Mouse (Mus musculus) liver, embryonic 15.5 days (tissue): Measurements from ENCODE around the gene Krtap4-13. TPM values are rescaled to one million over a fixed set of nuclear protein-coding genes. Genes with fewer than 3 reads are reported as not detected.
"Not testable (repeated sequence)": the region's sequence is repeated elsewhere in the genome, so short reads cannot be mapped to it uniquely, and the experiment has no call there.

Experiments
- ATAC-seq: fragments of 200-750 bp; cut with Nextera tagmentation; 2 replicates; pipeline ENCODE4 v1.8.0; 2017; ENCODE audit warnings: moderate number of reproducible peaks, mild to moderate bottlenecking, moderate library complexity; ENCODE audit not compliant: insufficient read depth
- H3K27ac ChIP-seq: fragments of 300-500 bp; sonication (generic); replicated peaks from 2 replicates; pipeline ENCODE4 v1.5.1; 2015; ENCODE audit warnings: mild to moderate bottlenecking, inconsistent platforms
- H3K27me3 ChIP-seq: fragments of 300-500 bp; sonication (generic); 2 replicates; pipeline ENCODE4 v1.6.1; 2015; ENCODE audit warnings: mild to moderate bottlenecking, inconsistent platforms
- H3K36me3 ChIP-seq: fragments of 300-500 bp; sonication (generic); replicated peaks from 2 replicates; pipeline ENCODE4 v1.6.1; 2015; ENCODE audit warnings: moderate library complexity, mild to moderate bottlenecking, inconsistent platforms
- H3K4me1 ChIP-seq: fragments of 300-500 bp; sonication (generic); replicated peaks from 2 replicates; pipeline ENCODE4 v1.6.1; 2015; ENCODE audit warnings: inconsistent platforms
- H3K4me2 ChIP-seq: fragments of 300-500 bp; sonication (generic); 2 replicates; pipeline ENCODE4 v1.6.1; 2015; ENCODE audit warnings: moderate library complexity, mild to moderate bottlenecking, inconsistent platforms
- H3K4me3 ChIP-seq: fragments of 300-500 bp; sonication (generic); replicated peaks from 2 replicates; pipeline ENCODE4 v1.5.1; 2015; ENCODE audit warnings: mild to moderate bottlenecking, inconsistent platforms
- H3K9ac ChIP-seq: fragments of 300-500 bp; sonication (generic); 2 replicates; pipeline ENCODE4 v1.6.1; 2015; ENCODE audit warnings: moderate library complexity, mild to moderate bottlenecking, inconsistent platforms
- H3K9me3 ChIP-seq: fragments of 300-500 bp; sonication (generic); replicated peaks from 2 replicates; pipeline ENCODE4 v1.6.1; 2016; ENCODE audit warnings: inconsistent platforms
- WGBS: fragments of 180-500 bp; shearing (Covaris S2); methylation state at CpG from one replicate; pipeline ENCODE4 v1.1.7; 2015; ENCODE audit warnings: mixed read lengths; ENCODE audit not compliant: insufficient replicate concordance; 5-methylcytosine and 5-hydroxymethylcytosine counted together
- polyA plus RNA-seq: library from polyadenylated mRNA; unstranded; fragments of >200 nt; fragmentation: Nextera tagmentation; extraction: Ambion mirVana; gene quantifications from 2 replicates; pipeline ENCODE4 v1.2.1, GENCODE M21; 2015

Krtap4-13 gene
- not detected in 2 replicates for polyA plus RNA-seq

DNA sequence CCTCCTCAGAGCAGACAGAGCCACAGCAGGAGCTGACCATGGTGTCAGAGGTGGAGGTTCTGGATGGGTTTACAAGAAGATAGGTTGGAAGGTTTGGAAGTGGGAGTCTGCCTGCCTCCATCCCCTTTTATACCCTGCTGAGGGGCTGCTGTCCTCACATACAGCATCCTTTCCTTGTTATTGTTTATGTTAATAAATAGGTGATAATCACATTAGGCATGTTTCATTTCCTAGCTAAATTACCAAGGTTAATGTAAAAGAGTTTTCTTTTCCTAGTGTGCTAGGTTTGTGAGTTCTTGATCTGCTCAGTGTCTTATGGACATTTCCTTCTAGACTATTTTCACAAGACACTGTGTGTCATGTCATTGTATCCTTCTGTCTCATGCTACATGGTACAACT, at the start of gene Krtap4-13:
Krtap4-13 (minus strand) TSS at position 101 of the 400 bp plus-strand sequence.
- H3K9me3 ChIP-seq, H3K4me2 ChIP-seq, H3K36me3 ChIP-seq, H3K4me3 ChIP-seq, H3K27me3 ChIP-seq, H3K9ac ChIP-seq, ATAC-seq, H3K4me1 ChIP-seq, H3K27ac ChIP-seq: not testable (repeated sequence)

DNA sequence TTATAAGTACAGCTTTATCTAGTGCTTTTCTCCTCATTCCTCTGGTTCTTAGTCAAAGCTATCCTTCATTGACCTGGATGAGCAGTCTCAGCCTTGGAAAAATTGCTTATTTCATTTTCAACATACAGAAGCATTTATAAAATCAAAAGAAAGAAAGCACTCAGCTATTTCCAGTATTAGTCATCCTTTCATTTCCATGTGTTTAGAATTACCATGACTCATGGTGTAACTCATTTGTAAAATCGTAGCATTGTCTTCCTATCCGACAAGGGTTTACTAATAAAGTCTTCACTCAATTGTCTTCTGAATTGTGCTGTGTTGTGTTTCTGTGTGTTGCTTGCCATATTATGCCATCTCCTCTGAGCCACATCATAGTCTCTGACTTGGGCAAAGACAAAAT, 49.1 kb upstream of the Krtap4-13 start:
- no peak overlapping the region for H3K4me3 ChIP-seq
- 55% methylated on average over 2 of the region's 2 CpGs for WGBS
- no peak overlapping the region for H3K9ac ChIP-seq
- H3K9me3 ChIP-seq: no peaks in the 10 kb centered on the region
- ATAC-seq: no peak
- no peaks in the 10 kb centered on the region for H3K36me3 ChIP-seq
- H3K27ac ChIP-seq: no peak overlapping the region
- H3K4me2 ChIP-seq: no peak overlapping the region
- H3K27me3 ChIP-seq: no peaks in the 10 kb centered on the region
- no peaks in the 10 kb centered on the region for H3K4me1 ChIP-seq

DNA sequence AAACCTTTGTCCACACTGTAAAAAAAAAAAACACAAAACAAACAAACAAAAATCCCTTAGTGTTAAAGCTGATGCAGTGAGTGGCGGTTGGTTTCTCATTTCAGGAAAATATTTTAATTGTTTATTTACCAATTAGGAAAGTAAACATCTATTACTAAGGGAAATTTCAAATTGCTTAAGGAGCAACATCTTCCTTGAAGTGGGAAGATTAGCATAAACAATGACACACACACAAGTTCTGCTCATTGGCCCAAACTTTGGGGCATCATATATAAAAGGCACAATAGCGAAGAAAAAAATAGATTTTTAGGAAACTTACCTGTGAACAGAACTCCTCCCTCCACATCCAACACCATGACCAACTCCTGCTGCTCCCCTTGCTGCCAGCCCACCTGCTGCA, 47.9 kb upstream of the Krtap4-13 start, which contains the start of gene Gm11568:
Gm11568 (plus strand) TSS at position 301 of the 400 bp plus-strand sequence.
- 55% methylated on average over 2 of the region's 2 CpGs for WGBS
- Histone ChIP-seq H3K4me1 (no peaks in the 10 kb centered on the region), H3K27me3 (no peaks in the 10 kb centered on the region), H3K9ac (no peak within 1 kb of the TSS), H3K27ac (no peak within 1 kb of the TSS), H3K36me3 (no peaks in the 10 kb centered on the region), H3K4me2 (no peak within 1 kb of the TSS), H3K4me3 (no peak within 1 kb of the TSS), H3K9me3 (no peaks in the 10 kb centered on the region)
- no peak for ATAC-seq

DNA sequence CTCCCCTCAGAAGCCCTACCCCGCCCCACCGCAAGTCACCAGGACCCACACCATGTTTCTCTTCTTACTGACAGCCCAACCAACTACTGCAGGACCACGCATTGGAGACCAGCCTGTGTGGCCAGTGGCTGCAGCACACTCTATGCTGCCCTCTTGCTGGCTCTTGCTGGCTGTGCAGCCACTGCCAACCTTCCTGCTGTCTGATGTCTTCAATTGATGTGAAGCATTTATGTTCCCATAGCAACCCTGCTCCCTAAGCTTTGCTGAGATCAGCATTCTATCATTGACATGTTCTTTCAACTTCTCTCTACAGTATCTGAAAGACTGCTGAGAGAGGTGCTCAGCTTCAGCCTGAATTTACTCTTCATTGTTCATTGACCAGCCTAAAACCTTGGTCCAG, 44.4 kb upstream of the Krtap4-13 start:
- 50% methylated on average over 3 of the region's 3 CpGs for WGBS
- no peak for ATAC-seq
- no peak overlapping the region for H3K27ac ChIP-seq

DNA sequence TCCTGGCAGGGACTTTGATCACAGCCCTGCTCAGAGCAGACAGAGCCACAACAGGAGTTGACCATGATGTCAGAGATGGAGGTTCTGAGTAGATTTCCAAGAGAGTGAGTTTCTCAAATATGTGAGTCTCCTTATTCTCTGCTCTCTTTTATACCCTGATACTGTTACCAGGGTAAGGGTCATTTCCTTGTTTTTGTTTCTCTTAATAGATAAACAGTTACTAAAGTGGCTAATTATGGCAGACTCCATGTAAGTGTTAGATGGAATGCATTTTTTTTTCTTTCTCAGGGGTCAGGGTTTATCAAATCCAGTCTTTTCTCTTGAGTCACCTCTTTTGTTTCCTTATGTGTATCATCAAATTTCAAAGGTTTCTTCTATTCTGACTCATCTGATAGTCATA, 41.8 kb upstream of the Krtap4-13 start, which contains the start of gene Krtap4-16:
Krtap4-16 (minus strand) TSS at position 101 of the 400 bp plus-strand sequence.
- Histone ChIP-seq H3K4me2 (no peak within 1 kb of the TSS), H3K27me3 (no peaks in the 10 kb centered on the region), H3K27ac (no peak within 1 kb of the TSS), H3K4me3 (no peak within 1 kb of the TSS), H3K9ac (no peak within 1 kb of the TSS), H3K9me3 (no peaks in the 10 kb centered on the region), H3K36me3 (no peaks in the 10 kb centered on the region), H3K4me1 (no peaks in the 10 kb centered on the region)
- ATAC-seq: no peak

More for the DNA sequence above, 44.4 kb upstream of the Krtap4-13 start:
- Histone ChIP-seq H3K27me3 (no peaks in the 10 kb centered on the region), H3K4me3 (no peak overlapping the region), H3K4me1 (no peaks in the 10 kb centered on the region), H3K4me2 (no peak overlapping the region), H3K36me3 (no peaks in the 10 kb centered on the region), H3K9me3 (no peaks in the 10 kb centered on the region), H3K9ac (no peak overlapping the region)

DNA sequence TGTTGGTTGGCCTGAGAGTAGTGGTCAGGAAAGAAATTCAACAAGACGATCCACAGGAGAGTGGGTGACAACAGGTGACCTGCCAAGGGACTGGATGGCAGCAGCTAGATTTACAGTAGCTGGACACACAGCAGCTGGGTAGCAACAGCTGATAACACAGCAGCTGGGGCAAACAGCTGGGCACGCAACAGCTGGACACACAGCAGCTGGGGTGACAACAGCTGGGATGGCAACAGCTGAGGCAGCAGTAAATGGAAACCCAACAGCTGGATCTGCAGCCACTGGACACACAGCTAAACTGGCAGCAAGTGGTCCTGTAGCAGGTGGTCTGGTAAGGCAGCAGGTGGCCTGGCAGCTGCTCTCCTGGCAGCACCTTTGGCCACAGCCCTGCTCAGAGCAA, 37.1 kb upstream of the Krtap4-13 start:
- Histone ChIP-seq H3K4me1 (no peaks in the 10 kb centered on the region), H3K27ac (no peak overlapping the region), H3K9me3 (no peaks in the 10 kb centered on the region), H3K9ac (no peak overlapping the region), H3K4me3 (no peak overlapping the region), H3K27me3 (no peaks in the 10 kb centered on the region), H3K4me2 (no peak overlapping the region), H3K36me3 (no peaks in the 10 kb centered on the region)
- ATAC-seq: no peak
- 53% methylated on average over 2 of the region's 2 CpGs for WGBS

DNA sequence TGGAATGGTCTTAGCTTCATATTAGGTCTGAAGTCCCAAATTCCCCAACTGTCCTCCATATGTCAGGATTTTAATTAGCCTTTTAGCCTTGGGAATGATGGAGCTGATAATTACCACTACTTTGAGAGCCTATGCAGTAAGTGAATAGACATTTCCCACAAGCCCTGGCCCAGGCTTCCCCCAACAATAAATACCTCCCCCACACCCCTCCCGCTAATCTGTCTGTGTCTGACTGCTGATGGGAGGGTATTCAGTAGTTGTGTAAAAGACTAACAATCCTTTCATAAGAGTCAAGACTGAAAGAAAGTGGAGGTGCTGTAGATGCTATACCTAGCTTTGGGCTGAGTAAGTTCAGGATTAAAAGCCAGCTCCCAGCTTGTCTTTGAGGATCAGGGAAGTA, 32.5 kb upstream of the Krtap4-13 start:
- no peak overlapping the region for H3K27ac ChIP-seq
- no peak for ATAC-seq
- H3K4me1 ChIP-seq: no peaks in the 10 kb centered on the region
- H3K9me3 ChIP-seq: no peaks in the 10 kb centered on the region
- H3K9ac ChIP-seq: no peak overlapping the region
- H3K4me3 ChIP-seq: no peak overlapping the region
- no peaks in the 10 kb centered on the region for H3K36me3 ChIP-seq
- H3K4me2 ChIP-seq: no peak overlapping the region
- H3K27me3 ChIP-seq: no peaks in the 10 kb centered on the region
- 56% methylated on average over 1 of the region's 1 CpGs for WGBS

DNA sequence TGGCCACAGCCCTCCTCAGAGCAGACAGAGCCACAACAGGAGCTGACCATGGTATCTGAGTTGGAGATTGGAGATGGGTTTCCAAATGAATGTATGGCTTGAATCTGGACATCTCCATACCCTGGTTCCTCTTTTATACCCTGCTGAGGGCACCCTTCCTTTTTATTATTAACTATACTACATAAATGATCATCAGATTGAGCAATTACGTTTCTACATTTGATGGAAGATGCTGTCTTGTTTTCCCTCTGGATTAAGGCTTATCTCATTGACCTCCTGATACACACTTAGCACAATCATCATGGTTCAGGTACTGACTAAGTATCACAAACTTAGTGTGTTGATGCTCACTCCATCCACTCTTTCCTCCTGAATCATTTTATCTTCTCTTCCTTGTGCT, 28.3 kb upstream of the Krtap4-13 start, which contains the start of gene 2300003K06Rik:
2300003K06Rik (minus strand) TSS at position 101 of the 400 bp plus-strand sequence.
- no peaks in the 10 kb centered on the region for H3K27me3 ChIP-seq
- no peak within 1 kb of the TSS for H3K9ac ChIP-seq
- WGBS: 31% methylated on average over 1 of the region's 1 CpGs
- no peak for ATAC-seq
- no peaks in the 10 kb centered on the region for H3K4me1 ChIP-seq
- no peaks in the 10 kb centered on the region for H3K9me3 ChIP-seq
- H3K27ac ChIP-seq: no peak within 1 kb of the TSS
- H3K4me2 ChIP-seq: no peak within 1 kb of the TSS
- H3K36me3 ChIP-seq: no peaks in the 10 kb centered on the region
- H3K4me3 ChIP-seq: no peak within 1 kb of the TSS

DNA sequence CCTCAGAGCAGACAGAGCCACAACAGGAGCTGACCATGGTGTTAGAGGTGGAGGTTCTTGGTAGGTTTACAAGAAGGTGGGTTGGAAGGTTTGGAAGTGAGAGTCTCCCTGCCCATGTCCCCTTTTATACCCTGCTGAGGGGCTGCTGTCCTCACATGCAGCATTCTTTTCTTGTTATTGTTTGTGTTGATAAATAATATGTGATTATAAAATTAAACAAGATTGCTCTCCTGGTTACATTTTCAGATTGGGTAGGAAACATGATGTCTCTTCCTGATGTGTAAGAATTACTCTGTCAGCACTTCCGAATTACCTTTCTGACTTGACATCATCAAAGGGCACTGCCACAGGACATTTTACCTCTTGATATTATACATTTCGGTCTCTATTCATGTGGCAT, 5.9 kb upstream of the Krtap4-13 start, which contains the start of gene Gm11564:
Gm11564 (minus strand) TSS at position 101 of the 400 bp plus-strand sequence.
- H3K4me3 ChIP-seq, H3K27me3 ChIP-seq, H3K9me3 ChIP-seq, H3K4me1 ChIP-seq, H3K27ac ChIP-seq, H3K9ac ChIP-seq, H3K36me3 ChIP-seq, H3K4me2 ChIP-seq, ATAC-seq: not testable (repeated sequence)
- whole genome bisulfite sequencing: 46% methylated on average over 2 of the region's 2 CpGs

DNA sequence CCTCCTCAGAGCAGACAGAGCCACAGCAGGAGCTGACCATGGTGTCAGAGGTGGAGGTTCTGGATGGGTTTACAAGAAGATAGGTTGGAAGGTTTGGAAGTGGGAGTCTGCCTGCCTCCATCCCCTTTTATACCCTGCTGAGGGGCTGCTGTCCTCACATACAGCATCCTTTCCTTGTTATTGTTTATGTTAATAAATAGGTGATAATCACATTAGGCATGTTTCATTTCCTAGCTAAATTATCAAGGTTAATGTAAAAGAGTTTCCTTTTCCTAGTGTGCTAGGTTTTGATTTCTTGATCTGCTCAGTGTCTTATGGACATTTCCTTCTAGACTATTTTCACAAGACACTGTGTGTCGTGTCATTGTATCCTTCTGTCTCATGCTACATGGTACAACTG, 5.3 kb downstream of the Krtap4-13 start, which contains the start of gene Gm11554:
Gm11554 (minus strand) TSS at position 101 of the 400 bp plus-strand sequence.
- H3K27ac ChIP-seq, H3K36me3 ChIP-seq, H3K4me2 ChIP-seq, H3K27me3 ChIP-seq, H3K9me3 ChIP-seq, H3K9ac ChIP-seq, ATAC-seq, H3K4me1 ChIP-seq, H3K4me3 ChIP-seq: not testable (repeated sequence)
- WGBS: no CpG with 5 or more reads among the region's 1 CpGs

DNA sequence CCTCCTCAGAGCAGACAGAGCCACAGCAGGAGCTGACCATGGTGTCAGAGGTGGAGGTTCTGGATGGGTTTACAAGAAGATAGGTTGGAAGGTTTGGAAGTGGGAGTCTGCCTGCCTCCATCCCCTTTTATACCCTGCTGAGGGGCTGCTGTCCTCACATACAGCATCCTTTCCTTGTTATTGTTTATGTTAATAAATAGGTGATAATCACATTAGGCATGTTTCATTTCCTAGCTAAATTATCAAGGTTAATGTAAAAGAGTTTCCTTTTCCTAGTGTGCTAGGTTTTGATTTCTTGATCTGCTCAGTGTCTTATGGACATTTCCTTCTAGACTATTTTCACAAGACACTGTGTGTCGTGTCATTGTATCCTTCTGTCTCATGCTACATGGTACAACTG, 10.9 kb downstream of the Krtap4-13 start, which contains the start of gene Gm11569:
Gm11569 (minus strand) TSS at position 101 of the 400 bp plus-strand sequence.
- not testable (repeated sequence) for H3K27ac ChIP-seq, H3K4me1 ChIP-seq, H3K4me2 ChIP-seq, H3K27me3 ChIP-seq, ATAC-seq, H3K9ac ChIP-seq, H3K36me3 ChIP-seq, H3K4me3 ChIP-seq, H3K9me3 ChIP-seq
- WGBS: no CpG with 5 or more reads among the region's 1 CpGs

DNA sequence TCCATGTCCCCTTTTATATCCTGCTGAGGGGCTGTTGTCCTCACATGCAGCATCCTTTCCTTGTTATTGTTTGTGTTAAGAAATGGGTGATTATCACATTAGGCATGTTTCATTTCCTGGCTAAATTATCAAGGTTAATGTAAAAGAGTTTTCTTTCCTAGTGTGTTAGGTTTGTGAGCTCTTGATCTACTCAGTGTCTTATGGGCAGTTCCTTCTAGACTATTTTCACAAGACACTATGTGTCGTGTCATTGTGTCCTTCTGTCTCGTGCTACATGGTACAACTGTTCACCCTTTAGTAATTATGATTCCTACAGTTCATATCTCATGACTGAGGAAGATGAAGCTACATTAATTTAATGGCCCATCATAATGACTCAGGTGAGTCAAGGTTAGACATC, 16.3 kb downstream of the Krtap4-13 start, which contains the start of gene Gm11596:
Gm11596 (minus strand) TSS at position 101 of the 400 bp plus-strand sequence.
- no peak for ATAC-seq
- no peaks in the 10 kb centered on the region for H3K4me1 ChIP-seq
- no peaks in the 10 kb centered on the region for H3K9me3 ChIP-seq
- H3K4me2 ChIP-seq: no peak within 1 kb of the TSS
- H3K27me3 ChIP-seq: no peaks in the 10 kb centered on the region
- 45% methylated on average over 2 of the region's 2 CpGs for WGBS
- no peak within 1 kb of the TSS for H3K9ac ChIP-seq
- no peaks in the 10 kb centered on the region for H3K36me3 ChIP-seq
- H3K27ac ChIP-seq: no peak within 1 kb of the TSS
- H3K4me3 ChIP-seq: no peak within 1 kb of the TSS
